Mouse (Mus musculus) ovary, postnatal 10 days (tissue): Measurements from ENCODE around the gene Gm7694.

ENCODE experiments used
- DNase-seq: peaks from one replicate; pipeline ENCODE4 v3.0.0; 2022; ENCODE audit warnings: low spot score

Gm7694 gene

GRCm38 (mm10) chr1:170306232-170306631 lies at the start of gene Gm7694:
Gene Gm7694 (minus strand): TSS chr1:170306332.
- DNase-seq: no peak

- DNase-seq: no peak
Observed at GRCm38 (mm10) chr1:170353335-170353734, 47.2 kb upstream of the Gm7694 start.

- DNase-seq: no peak
Observed at GRCm38 (mm10) chr1:170351080-170351479, 44.9 kb upstream of the Gm7694 start.

- DNase-seq: no peak
Observed at GRCm38 (mm10) chr1:170346266-170346665, 40.1 kb upstream of the Gm7694 start.

- DNase-seq: no peak
Observed at GRCm38 (mm10) chr1:170343906-170344305, 37.8 kb upstream of the Gm7694 start.

- no peak for DNase-seq
Observed at GRCm38 (mm10) chr1:170343081-170343480, 36.9 kb upstream of the Gm7694 start.

GRCm38 (mm10) chr1:170339943-170340342 lies 33.8 kb upstream of the Gm7694 start:
- no peak for DNase-seq

- DNase-seq: no peak
Observed at GRCm38 (mm10) chr1:170332775-170333174, 26.6 kb upstream of the Gm7694 start.

- DNase-seq: no peak
Observed at GRCm38 (mm10) chr1:170331926-170332325, 25.8 kb upstream of the Gm7694 start.

- no peak for DNase-seq
Observed at GRCm38 (mm10) chr1:170325277-170325676, 19.1 kb upstream of the Gm7694 start.

GRCm38 (mm10) chr1:170324312-170324711 lies 18.2 kb upstream of the Gm7694 start:
- DNase-seq: no peak

- no peak for DNase-seq
Observed at GRCm38 (mm10) chr1:170323001-170323400, 16.9 kb upstream of the Gm7694 start.

- no peak for DNase-seq
Observed at GRCm38 (mm10) chr1:170322046-170322445, 15.9 kb upstream of the Gm7694 start.

GRCm38 (mm10) chr1:170311431-170311830 lies 5.3 kb upstream of the Gm7694 start:
- DNase-seq: no peak

- no peak for DNase-seq
Observed at GRCm38 (mm10) chr1:170308503-170308902, 2.4 kb upstream of the Gm7694 start, which contains the start of gene Spata46. Gene Spata46 (plus strand): TSS chr1:170308803.

GRCm38 (mm10) chr1:170305002-170305401 lies 1.1 kb downstream of the Gm7694 start:
- DNase-seq: no peak

GRCm38 (mm10) chr1:170303103-170303502 lies 3.0 kb downstream of the Gm7694 start:
- DNase-seq: no peak

- no peak for DNase-seq
Observed at GRCm38 (mm10) chr1:170302456-170302855, 3.7 kb downstream of the Gm7694 start.

- no peak for DNase-seq
Observed at GRCm38 (mm10) chr1:170301686-170302085, 4.4 kb downstream of the Gm7694 start.

- no peak for DNase-seq
Observed at GRCm38 (mm10) chr1:170299496-170299895, 6.6 kb downstream of the Gm7694 start.

GRCm38 (mm10) chr1:170294786-170295570 lies 11.2 kb downstream of the Gm7694 start:
- no peak for DNase-seq

- no peak for DNase-seq
Observed at GRCm38 (mm10) chr1:170293257-170293656, 12.9 kb downstream of the Gm7694 start.

- no peak for DNase-seq
Observed at GRCm38 (mm10) chr1:170292239-170292951, 13.7 kb downstream of the Gm7694 start.
